Mouse (Mus musculus) CH12.LX (cell line): ENCODE measurements around the gene Trp53rka.

Experiments
- EP300 ChIP-seq: IDR thresholded peaks from 2 replicates; pipeline ENCODE4 v1.6.1; 2011; ENCODE audit warnings: low read length, improper control_type of control experiment
- POLR2A ChIP-seq: IDR thresholded peaks from 2 replicates; pipeline ENCODE4 v1.6.1; 2011; ENCODE audit warnings: low read depth, mild to moderate bottlenecking, improper control_type of control experiment, low read length

- TF ChIP-seq POLR2A (no peak), EP300 (no peak)
These were observed 17.3 kb upstream of the Trp53rka start for GRCm38 (mm10) chr2:165510466-165510865.
